Mouse (Mus musculus) ES-Bruce4 (cell line): ENCODE measurements around the gene Faf2. TPM values are rescaled to one million over a fixed set of nuclear protein-coding genes. Genes with fewer than 3 reads are reported as not detected.

Source experiments
- H3K27ac ChIP-seq: 2 replicates; pipeline ENCODE4 v1.5.1; 2012; ENCODE audit warnings: low read length, inconsistent platforms; ENCODE audit not compliant: insufficient read depth
- H3K27me3 ChIP-seq: 2 replicates; pipeline ENCODE4 v1.6.1; 2012; ENCODE audit warnings: mild to moderate bottlenecking, low read length, inconsistent platforms; ENCODE audit not compliant: control insufficient read depth, poor library complexity, insufficient read depth, severe bottlenecking
- H3K36me3 ChIP-seq: 2 replicates; pipeline ENCODE4 v1.6.1; 2012; ENCODE audit warnings: inconsistent platforms, mild to moderate bottlenecking, low read length, moderate library complexity; ENCODE audit not compliant: control insufficient read depth, poor library complexity, insufficient read depth, severe bottlenecking
- H3K4me1 ChIP-seq: one replicate; pipeline ENCODE4 v1.8.1; 2011; ENCODE audit warnings: low read length; ENCODE audit not compliant: control insufficient read depth, insufficient read depth
- H3K4me3 ChIP-seq: 2 replicates; pipeline ENCODE4 v1.5.1; 2011; ENCODE audit warnings: low read depth, mild to moderate bottlenecking, low read length
- H3K9ac ChIP-seq: 2 replicates; pipeline ENCODE4 v1.6.1; 2012; ENCODE audit warnings: low read depth, mild to moderate bottlenecking, inconsistent platforms; ENCODE audit not compliant: poor library complexity, severe bottlenecking
- H3K9me3 ChIP-seq: replicated peaks from 2 replicates; pipeline ENCODE4 v1.6.1; 2012; ENCODE audit warnings: mild to moderate bottlenecking, low read length, inconsistent platforms; ENCODE audit not compliant: control insufficient read depth, poor library complexity, insufficient read depth, severe bottlenecking
- CTCF ChIP-seq: IDR thresholded peaks from one replicate; pipeline ENCODE4 v1.8.1; 2011; ENCODE audit warnings: low read depth, low read length
- EP300 ChIP-seq: IDR thresholded peaks from 2 replicates; pipeline ENCODE4 v1.6.1; 2011; ENCODE audit warnings: low read depth, low read length; ENCODE audit not compliant: insufficient read depth
- POLR2A ChIP-seq: IDR thresholded peaks from one replicate; pipeline ENCODE4 v1.8.1; 2011; ENCODE audit warnings: low read length; ENCODE audit not compliant: insufficient read depth
- polyA plus RNA-seq: library from polyadenylated mRNA; stranded (reverse); fragments of >200 nt; gene quantifications from 2 replicates; pipeline ENCODE4 v1.2.4, GENCODE M21; 2011; ENCODE audit warnings: low read depth; ENCODE audit not compliant: missing spikeins, insufficient read depth, insufficient read length

Faf2 gene
- polyA plus RNA-seq, 1 experiment, result 69.3 TPM

DNA sequence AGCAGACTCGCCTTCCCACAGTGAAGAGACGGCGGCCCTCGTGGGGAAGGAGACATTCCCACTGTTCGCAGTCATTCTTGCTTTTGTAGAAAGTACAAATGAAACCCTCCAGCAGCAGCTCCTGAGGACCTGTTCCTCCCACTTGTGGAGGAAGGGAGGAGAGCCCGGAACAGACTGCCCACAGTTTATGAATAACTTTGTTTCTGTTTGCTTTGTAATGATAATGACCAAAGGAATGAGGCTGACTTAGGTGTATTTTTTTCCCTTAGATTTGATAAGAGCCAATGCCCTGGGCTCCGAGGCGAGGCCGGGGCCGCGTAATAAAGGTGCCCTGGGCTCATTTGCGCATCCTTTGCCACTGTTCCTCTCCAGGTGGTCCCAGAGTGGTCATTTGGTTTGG, 39.8 kb downstream of the Faf2 start:
- Histone ChIP-seq H3K9me3 (no peaks in the 10 kb centered on the region), H3K4me3 (no peak overlapping the region), H3K4me1 (no peaks in the 10 kb centered on the region), H3K9ac (no peak overlapping the region), H3K36me3 (peaks cover 33% of the 10 kb centered on the region), H3K27me3 (no peaks in the 10 kb centered on the region), H3K27ac (no peak overlapping the region)
- no peak for TF ChIP-seq POLR2A
- no peak for TF ChIP-seq EP300
- no peak for TF ChIP-seq CTCF

DNA sequence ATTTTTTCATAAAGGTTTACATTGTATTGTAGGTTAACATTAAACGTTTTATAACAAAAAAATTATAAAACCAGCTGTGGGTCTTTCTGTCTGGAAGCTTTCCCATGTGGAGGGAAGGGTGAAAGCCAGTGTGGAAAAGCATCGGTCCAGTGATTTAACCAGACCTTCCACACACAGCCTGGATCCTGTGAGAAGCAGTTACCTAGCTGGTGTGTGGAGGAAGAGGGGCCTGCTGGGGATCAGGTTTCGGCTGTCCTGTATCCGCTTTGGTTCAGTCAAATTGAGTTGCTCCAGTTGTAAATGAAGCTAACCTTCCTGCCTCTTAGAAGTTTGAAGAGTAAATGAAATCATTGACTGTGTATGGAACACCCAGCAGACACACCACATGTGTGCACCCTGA, 42.4 kb downstream of the Faf2 start:
- TF ChIP-seq CTCF, result no peak
- no peak for TF ChIP-seq POLR2A
- TF ChIP-seq EP300, result no peak
- no peak overlapping the region for H3K27ac ChIP-seq
- H3K4me3 ChIP-seq, result no peak overlapping the region
- H3K9ac ChIP-seq, result no peak overlapping the region
- peaks cover 19% of the 10 kb centered on the region for H3K36me3 ChIP-seq
- H3K27me3 ChIP-seq, result no peaks in the 10 kb centered on the region
- no peaks in the 10 kb centered on the region for H3K4me1 ChIP-seq
- no peaks in the 10 kb centered on the region for H3K9me3 ChIP-seq

DNA sequence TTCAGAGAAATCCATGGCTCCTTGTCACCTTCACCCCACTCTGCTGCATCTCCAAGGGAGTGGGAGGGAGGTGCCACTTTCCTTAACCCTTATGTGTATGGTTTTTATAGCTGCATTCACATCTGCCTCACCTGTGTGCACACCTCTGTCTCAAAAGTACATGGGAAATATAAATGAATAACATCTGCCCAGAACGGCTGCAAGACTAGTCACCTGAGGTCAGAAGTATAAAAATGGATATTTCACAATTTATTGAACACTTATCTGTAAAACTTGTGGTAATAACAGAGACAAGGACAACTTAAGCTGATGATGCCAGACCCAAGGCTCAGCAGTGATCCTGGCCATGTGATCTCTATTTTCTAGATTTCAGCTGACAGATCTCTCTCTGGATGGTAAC, 42.9 kb downstream of the Faf2 start:
- Histone ChIP-seq H3K9me3 (no peaks in the 10 kb centered on the region), H3K27me3 (no peaks in the 10 kb centered on the region), H3K36me3 (peaks cover 19% of the 10 kb centered on the region), H3K4me3 (no peak overlapping the region), H3K9ac (no peak overlapping the region), H3K4me1 (no peaks in the 10 kb centered on the region), H3K27ac (no peak overlapping the region)
- TF ChIP-seq EP300, result no peak
- TF ChIP-seq CTCF, result no peak
- no peak for TF ChIP-seq POLR2A

DNA sequence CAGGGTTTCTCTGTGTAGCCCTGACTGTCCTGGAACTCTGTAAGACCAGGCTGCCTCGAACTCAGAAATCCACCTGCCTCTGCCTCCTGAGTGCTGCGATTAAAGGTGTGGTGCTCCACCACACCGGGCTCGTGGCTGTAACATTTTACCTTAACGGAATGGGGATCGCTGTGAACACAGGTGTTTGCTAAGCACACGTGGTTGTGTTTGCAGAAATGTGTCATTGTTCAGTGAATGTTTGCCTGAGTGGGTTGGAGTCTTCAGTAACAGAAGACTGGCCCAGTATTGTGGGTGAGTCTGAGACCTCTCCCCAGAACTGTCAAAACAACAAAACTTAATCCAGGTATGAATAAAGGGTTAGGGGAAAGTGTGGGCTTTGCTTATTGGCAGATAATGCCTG, 43.5 kb downstream of the Faf2 start:
- no peaks in the 10 kb centered on the region for H3K9me3 ChIP-seq
- no peak overlapping the region for H3K9ac ChIP-seq
- no peak overlapping the region for H3K4me3 ChIP-seq
- TF ChIP-seq CTCF, result no peak
- TF ChIP-seq POLR2A, result no peak
- no peak for TF ChIP-seq EP300
- H3K27ac ChIP-seq, result no peak overlapping the region
- no peaks in the 10 kb centered on the region for H3K4me1 ChIP-seq
- H3K36me3 ChIP-seq, result peaks cover 19% of the 10 kb centered on the region
- H3K27me3 ChIP-seq, result no peaks in the 10 kb centered on the region

DNA sequence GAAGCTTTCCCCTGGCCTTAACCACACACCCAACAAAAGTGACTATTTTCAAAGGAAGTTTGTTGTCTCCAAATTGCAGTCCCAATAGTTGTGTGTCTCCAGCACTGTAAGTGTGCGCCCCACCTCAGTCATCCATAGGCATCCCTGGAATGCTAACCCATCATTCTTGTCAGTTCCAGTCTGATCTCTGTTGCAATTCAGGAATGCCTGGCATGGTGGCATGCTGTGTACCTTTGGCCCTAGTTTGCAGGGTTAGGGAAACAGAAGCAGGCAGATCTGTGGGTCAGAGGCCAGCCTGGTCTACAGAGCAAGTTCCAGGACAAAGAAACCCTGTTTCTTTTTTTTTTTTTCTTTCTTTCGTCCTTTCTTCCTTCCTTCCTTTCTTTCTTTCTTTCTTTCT, 48.9 kb downstream of the Faf2 start:
- H3K9me3 ChIP-seq, result no peaks in the 10 kb centered on the region

DNA sequence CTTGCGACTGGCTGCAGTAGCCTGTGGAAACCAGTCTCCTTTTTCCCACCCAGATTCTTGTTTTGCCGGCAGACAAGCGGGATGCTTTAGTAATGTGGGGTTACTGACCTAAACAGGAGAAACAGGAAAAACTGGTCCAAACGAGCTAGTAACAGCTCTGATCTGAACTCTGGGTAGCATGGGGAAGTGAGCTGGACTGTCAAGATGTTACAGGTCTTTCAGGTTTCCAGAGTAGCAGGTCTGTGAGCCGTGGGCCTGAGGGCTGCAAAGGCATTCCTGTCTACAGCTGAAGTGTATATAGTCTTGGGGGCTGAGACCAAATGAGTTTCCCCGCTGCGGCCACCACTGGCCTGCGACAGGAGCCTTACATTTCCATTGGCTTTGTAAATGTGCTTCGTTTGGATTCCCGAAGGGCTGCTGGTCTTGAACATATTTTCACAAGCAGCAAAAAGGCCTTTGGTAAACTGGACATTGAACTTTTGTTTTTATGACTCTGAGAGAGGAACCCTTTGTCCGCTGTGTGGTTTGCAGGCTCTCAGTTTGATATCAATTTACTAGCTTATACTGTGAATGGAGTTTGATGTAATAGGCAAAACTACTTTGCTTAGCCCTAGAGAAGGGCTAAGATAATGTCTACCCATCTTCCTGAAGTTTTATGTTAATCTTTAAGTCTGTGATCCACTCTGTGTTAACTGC, 54.5 kb downstream of the Faf2 start:
- H3K4me1 ChIP-seq, result no peaks in the 10 kb centered on the region
- peak overlapping the region; percentile 21; the same call in 1 of the 2 replicates for H3K9ac ChIP-seq
- H3K27me3 ChIP-seq, result no peaks in the 10 kb centered on the region
- TF ChIP-seq CTCF (no peak), EP300 (no peak), POLR2A (no peak)
- H3K4me3 ChIP-seq, result no peak overlapping the region
- H3K27ac ChIP-seq, result peak overlapping the region; percentile 25; the same call in 1 of the 2 replicates
- H3K9me3 ChIP-seq, result no peaks in the 10 kb centered on the region
- peaks cover 11% of the 10 kb centered on the region for H3K36me3 ChIP-seq

More for the DNA sequence above, 48.9 kb downstream of the Faf2 start:
- H3K27me3 ChIP-seq, result no peaks in the 10 kb centered on the region
- no peaks in the 10 kb centered on the region for H3K4me1 ChIP-seq
- H3K36me3 ChIP-seq, result no peaks in the 10 kb centered on the region
- H3K9ac ChIP-seq, result no peak overlapping the region
- no peak overlapping the region for H3K27ac ChIP-seq
- no peak overlapping the region for H3K4me3 ChIP-seq
- no peak for TF ChIP-seq POLR2A
- TF ChIP-seq EP300, result no peak
- TF ChIP-seq CTCF, result no peak
